Mouse (Mus musculus): Measurements from ENCODE around the gene Slc7a11. TPM values are rescaled to one million over a fixed set of nuclear protein-coding genes. Genes with fewer than 3 reads are reported as not detected.

The Slc7a11 gene
- polyA plus RNA-seq, 1 experiment: 3.0 TPM

GRCm38 (mm10) chr3:50002067-50002466 lies 441.3 kb downstream of the Slc7a11 start:
- Histone ChIP-seq H3K4me1 (ENCODE audit: control insufficient read depth, insufficient read depth, low read length) (no peaks in the 10 kb centered on the region), H3K4me3 (ENCODE audit: control insufficient read depth, low read depth, low read length) (no peak overlapping the region), H3K36me3 (ENCODE audit: control insufficient read depth, insufficient read depth, low read length) (no peaks in the 10 kb centered on the region), H3K27me3 (ENCODE audit: control insufficient read depth, insufficient read depth, low read length) (no peaks in the 10 kb centered on the region), H3K27ac (ENCODE audit: control insufficient read depth, insufficient read depth, low read depth, low read length) (no peak overlapping the region)
- TF ChIP-seq CTCF (IDR thresholded peaks at IDR 0.05; ENCODE audit: control insufficient read depth, insufficient read depth, insufficient replicate concordance, low read depth, low read length): no peak
- no peak for TF ChIP-seq POLR2A (IDR thresholded peaks at IDR 0.05; ENCODE audit: control insufficient read depth, low read depth, low read length)

DNA sequence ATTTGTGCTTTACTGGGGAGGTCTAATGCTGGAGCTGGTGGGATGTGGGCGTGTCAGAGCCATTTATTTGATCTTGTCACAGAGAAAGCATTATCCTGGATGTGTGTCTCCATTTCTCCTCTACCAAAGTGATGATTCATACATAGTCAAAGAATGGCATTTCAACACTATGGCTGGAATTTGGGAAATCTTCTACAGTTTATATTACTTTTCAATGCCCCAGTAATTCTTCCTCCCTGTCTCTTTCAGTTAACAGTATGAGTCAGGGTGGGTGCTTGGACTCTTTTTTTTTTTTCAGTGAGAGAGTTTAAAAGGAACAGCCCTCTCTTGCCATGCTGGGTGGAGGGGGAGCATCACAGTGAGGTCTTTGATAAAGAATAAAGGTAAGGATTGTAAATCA lies 441.8 kb downstream of the Slc7a11 start:
- H3K27ac ChIP-seq (ENCODE audit: control insufficient read depth, insufficient read depth, low read depth, low read length): no peak overlapping the region
- no peak overlapping the region for H3K4me3 ChIP-seq (ENCODE audit: control insufficient read depth, low read depth, low read length)
- TF ChIP-seq POLR2A (IDR thresholded peaks at IDR 0.05; ENCODE audit: control insufficient read depth, low read depth, low read length) (no peak), CTCF (IDR thresholded peaks at IDR 0.05; ENCODE audit: control insufficient read depth, insufficient read depth, insufficient replicate concordance, low read depth, low read length) (no peak)
- no peaks in the 10 kb centered on the region for H3K36me3 ChIP-seq (ENCODE audit: control insufficient read depth, insufficient read depth, low read length)
- H3K27me3 ChIP-seq (ENCODE audit: control insufficient read depth, insufficient read depth, low read length): no peaks in the 10 kb centered on the region
- H3K4me1 ChIP-seq (ENCODE audit: control insufficient read depth, insufficient read depth, low read length): no peaks in the 10 kb centered on the region

GRCm38 (mm10) chr3:49992891-49993290 lies 450.5 kb downstream of the Slc7a11 start:
- Histone ChIP-seq H3K4me1 (ENCODE audit: control insufficient read depth, insufficient read depth, low read length) (no peaks in the 10 kb centered on the region), H3K4me3 (ENCODE audit: control insufficient read depth, low read depth, low read length) (no peak overlapping the region), H3K27me3 (ENCODE audit: control insufficient read depth, insufficient read depth, low read length) (no peaks in the 10 kb centered on the region), H3K27ac (ENCODE audit: control insufficient read depth, insufficient read depth, low read depth, low read length) (no peak overlapping the region), H3K36me3 (ENCODE audit: control insufficient read depth, insufficient read depth, low read length) (no peaks in the 10 kb centered on the region)
- TF ChIP-seq CTCF (IDR thresholded peaks at IDR 0.05; ENCODE audit: control insufficient read depth, insufficient read depth, insufficient replicate concordance, low read depth, low read length): no peak
- no peak for TF ChIP-seq POLR2A (IDR thresholded peaks at IDR 0.05; ENCODE audit: control insufficient read depth, low read depth, low read length)

GRCm38 (mm10) chr3:49987236-49987635 lies 456.2 kb downstream of the Slc7a11 start:
- Histone ChIP-seq H3K27me3 (ENCODE audit: control insufficient read depth, insufficient read depth, low read length) (no peaks in the 10 kb centered on the region), H3K4me1 (ENCODE audit: control insufficient read depth, insufficient read depth, low read length) (no peaks in the 10 kb centered on the region), H3K36me3 (ENCODE audit: control insufficient read depth, insufficient read depth, low read length) (no peaks in the 10 kb centered on the region), H3K27ac (ENCODE audit: control insufficient read depth, insufficient read depth, low read depth, low read length) (no peak overlapping the region), H3K4me3 (ENCODE audit: control insufficient read depth, low read depth, low read length) (no peak overlapping the region)
- TF ChIP-seq POLR2A (IDR thresholded peaks at IDR 0.05; ENCODE audit: control insufficient read depth, low read depth, low read length) (no peak), CTCF (IDR thresholded peaks at IDR 0.05; ENCODE audit: control insufficient read depth, insufficient read depth, insufficient replicate concordance, low read depth, low read length) (no peak)

- H3K27me3 ChIP-seq (ENCODE audit: control insufficient read depth, insufficient read depth, low read length): no peaks in the 10 kb centered on the region
- no peaks in the 10 kb centered on the region for H3K4me1 ChIP-seq (ENCODE audit: control insufficient read depth, insufficient read depth, low read length)
- no peak overlapping the region for H3K4me3 ChIP-seq (ENCODE audit: control insufficient read depth, low read depth, low read length)
- H3K36me3 ChIP-seq (ENCODE audit: control insufficient read depth, insufficient read depth, low read length): no peaks in the 10 kb centered on the region
- no peak overlapping the region for H3K27ac ChIP-seq (ENCODE audit: control insufficient read depth, insufficient read depth, low read depth, low read length)
- TF ChIP-seq CTCF (IDR thresholded peaks at IDR 0.05; ENCODE audit: control insufficient read depth, insufficient read depth, insufficient replicate concordance, low read depth, low read length) (no peak), POLR2A (IDR thresholded peaks at IDR 0.05; ENCODE audit: control insufficient read depth, low read depth, low read length) (no peak)
These were observed 458.6 kb downstream of the Slc7a11 start for GRCm38 (mm10) chr3:49984795-49985194.

DNA sequence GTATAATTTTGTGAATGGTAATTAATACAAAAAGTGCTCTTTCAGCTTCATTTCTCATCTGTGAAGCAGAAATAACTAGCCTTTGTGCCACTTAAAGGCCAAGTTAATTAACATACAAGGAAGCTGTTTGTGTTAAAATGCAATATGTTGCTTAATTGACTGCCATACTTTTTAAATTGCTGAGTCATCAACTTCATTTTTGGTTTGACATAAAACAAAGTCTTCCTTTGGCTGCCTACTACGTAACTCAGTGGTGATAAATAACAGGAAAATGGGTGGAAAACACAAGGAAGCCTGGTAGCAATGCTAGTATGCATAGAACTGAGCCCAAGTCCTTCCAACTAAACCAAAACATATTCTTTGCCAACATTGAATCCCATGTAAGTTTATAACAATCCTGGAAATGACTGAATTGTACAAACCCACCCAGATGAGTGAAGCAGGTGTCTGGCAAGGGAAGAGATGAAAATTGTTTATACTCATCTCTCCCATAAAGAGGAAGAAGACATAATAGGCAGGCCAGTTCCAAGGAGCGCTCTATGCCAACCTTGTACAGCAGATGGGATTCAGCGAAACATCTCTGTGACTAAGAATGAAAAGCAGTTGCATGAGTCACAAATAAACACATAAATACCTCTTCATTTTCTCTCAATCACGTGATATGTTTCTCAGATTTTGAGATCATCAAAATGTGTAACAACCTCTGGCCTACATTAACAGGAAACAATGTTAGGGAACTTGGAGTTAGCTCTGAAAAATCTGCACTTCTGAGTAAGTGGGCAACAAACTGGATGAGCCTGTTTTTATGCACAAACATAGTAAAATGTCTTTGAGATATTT lies 459.8 kb downstream of the Slc7a11 start:
- no peak overlapping the region for H3K4me3 ChIP-seq (ENCODE audit: control insufficient read depth, low read depth, low read length)
- H3K27me3 ChIP-seq (ENCODE audit: control insufficient read depth, insufficient read depth, low read length): no peaks in the 10 kb centered on the region
- no peaks in the 10 kb centered on the region for H3K4me1 ChIP-seq (ENCODE audit: control insufficient read depth, insufficient read depth, low read length)
- TF ChIP-seq CTCF (IDR thresholded peaks at IDR 0.05; ENCODE audit: control insufficient read depth, insufficient read depth, insufficient replicate concordance, low read depth, low read length) (no peak), POLR2A (IDR thresholded peaks at IDR 0.05; ENCODE audit: control insufficient read depth, low read depth, low read length) (no peak)
- H3K27ac ChIP-seq (ENCODE audit: control insufficient read depth, insufficient read depth, low read depth, low read length): no peak overlapping the region
- H3K36me3 ChIP-seq (ENCODE audit: control insufficient read depth, insufficient read depth, low read length): no peaks in the 10 kb centered on the region

DNA sequence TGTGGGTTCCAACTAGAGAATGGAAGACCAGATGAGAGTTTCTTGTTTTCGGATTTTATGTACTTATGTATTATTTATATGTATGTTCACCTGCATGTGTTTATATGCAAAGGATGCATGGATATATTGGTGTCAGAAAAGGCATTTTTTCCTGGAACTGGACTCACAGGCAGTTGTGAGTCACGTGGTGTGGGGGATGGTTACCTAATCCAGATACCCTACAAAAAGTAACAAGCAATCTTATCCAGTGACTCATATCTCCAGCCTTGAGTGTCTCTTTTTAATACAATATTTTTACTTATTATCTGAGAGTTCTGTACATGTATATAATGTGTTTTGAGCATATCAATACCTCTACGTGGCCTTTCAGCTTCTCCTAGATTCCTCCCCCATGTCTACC lies 469.4 kb downstream of the Slc7a11 start:
- Histone ChIP-seq H3K36me3 (ENCODE audit: control insufficient read depth, insufficient read depth, low read length) (no peaks in the 10 kb centered on the region), H3K27ac (ENCODE audit: control insufficient read depth, insufficient read depth, low read depth, low read length) (no peak overlapping the region), H3K4me1 (ENCODE audit: control insufficient read depth, insufficient read depth, low read length) (no peaks in the 10 kb centered on the region), H3K27me3 (ENCODE audit: control insufficient read depth, insufficient read depth, low read length) (no peaks in the 10 kb centered on the region), H3K4me3 (ENCODE audit: control insufficient read depth, low read depth, low read length) (no peak overlapping the region)
- TF ChIP-seq CTCF (IDR thresholded peaks at IDR 0.05; ENCODE audit: control insufficient read depth, insufficient read depth, insufficient replicate concordance, low read depth, low read length): no peak
- TF ChIP-seq POLR2A (IDR thresholded peaks at IDR 0.05; ENCODE audit: control insufficient read depth, low read depth, low read length): no peak

Measured in testis, adult 2 months (tissue).